9 mouse cellular contexts compared by ENCODE assay signal in the genomic region with DNA sequence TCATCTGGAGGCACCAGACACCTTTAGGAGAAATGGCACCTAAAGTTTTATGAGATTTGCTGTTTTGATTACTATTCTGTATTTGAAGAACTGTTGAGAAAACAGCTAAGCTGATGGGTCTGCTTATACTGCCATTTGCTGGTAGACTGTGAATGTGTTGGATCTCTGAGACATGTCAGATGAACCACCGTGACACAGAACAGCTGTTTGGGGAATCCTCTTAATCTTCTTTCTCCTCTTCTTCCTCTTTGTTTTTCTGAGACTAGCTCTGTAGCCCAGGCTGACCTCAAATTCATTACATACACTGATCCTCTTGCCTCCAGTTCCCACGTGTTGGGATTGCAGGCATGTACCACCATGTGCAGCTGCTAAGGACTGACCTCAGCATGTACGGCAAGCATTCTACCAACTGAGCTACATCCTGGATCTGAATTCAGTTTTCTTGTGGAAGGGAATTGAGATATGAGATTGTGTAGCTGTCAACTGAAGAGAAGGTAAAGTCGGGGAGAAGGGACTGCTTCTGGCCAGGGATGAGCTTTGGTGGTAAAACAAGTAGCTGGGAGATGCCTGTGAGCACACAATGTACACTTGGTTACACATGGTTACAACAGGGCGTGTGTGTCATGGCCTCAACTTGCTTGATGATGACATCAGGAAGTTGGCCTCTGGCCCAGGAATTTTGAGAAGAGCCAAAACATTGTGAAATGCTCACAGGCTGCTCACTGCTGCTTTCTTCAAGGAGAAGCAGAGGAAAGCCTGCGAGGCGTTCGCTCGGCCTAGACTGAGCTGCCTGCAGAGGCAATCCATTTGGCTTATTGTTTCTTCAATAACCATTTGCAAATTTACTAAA. TPM values are rescaled to one million over a fixed set of nuclear protein-coding genes. Genes with fewer than 3 reads are reported as not detected.
DNase-seq lines count a peak whose midpoint lies in the region; ATAC-seq and TF ChIP-seq lines count a peak whose summit lies in the region.
"Had no signal": no experiment of that assay in that cellular context is flagged by ENCODE, and none has a peak within 500 bp of the region (broad histone marks: within the 10 kb centered on the region; RNA-seq: fewer than 3 reads in every experiment).

No protein-coding gene starts in this region.

- H3K4me2 ChIP-seq in liver, embryonic 11.5 days: no peak overlapping the region
- peak overlapping the region; percentile 66 for H3K4me2 ChIP-seq in myocyte (ENCODE audit: low read depth)
- H3K4me2 ChIP-seq in hindbrain, embryonic 13.5 days: no peak overlapping the region

- H3K27ac ChIP-seq in liver, embryonic 11.5 days (ENCODE audit: low read depth, low read length): no peak overlapping the region
- H3K27ac ChIP-seq in hindbrain, embryonic 13.5 days: no peak overlapping the region

- no peaks in the 10 kb centered on the region for H3K9me3 ChIP-seq in liver, embryonic 11.5 days (ENCODE audit: control insufficient read depth, low read length)
- H3K9me3 ChIP-seq in hindbrain, embryonic 13.5 days: no peaks in the 10 kb centered on the region

- TF ChIP-seq POLR2A in myocyte (IDR thresholded peaks at IDR 0.05; ENCODE audit: insufficient read length, low read depth): peak; percentile 29

- peak; percentile 27 for DNase-seq in liver
- no peak for DNase-seq in liver, embryonic 11.5 days (ENCODE audit: low spot score)
- DNase-seq in cerebellum, adult 18-20 months: peak; percentile 38 to 42
- DNase-seq in heart, adult 8-10 months (ENCODE audit: low spot score): peak; percentile 96
- DNase-seq in kidney, postnatal 14 days: peak; percentile 92
- DNase-seq in thymus, postnatal 25 days: no peak

- H3K79me2 ChIP-seq in myocyte (ENCODE audit: control insufficient read depth, insufficient read depth): no peaks in the 10 kb centered on the region

- H3K9ac ChIP-seq in liver, embryonic 11.5 days (ENCODE audit: low read depth, low read length): no peak overlapping the region
- no peak overlapping the region for H3K9ac ChIP-seq in hindbrain, embryonic 13.5 days

- 71% methylated on average over 9 of the region's 9 CpGs for WGBS in liver, embryonic 11.5 days
- 72% methylated on average over 9 of the region's 9 CpGs for WGBS in hindbrain, embryonic 13.5 days

- no peaks in the 10 kb centered on the region for H3K4me1 ChIP-seq in liver, embryonic 11.5 days (replicated peaks; ENCODE audit: control insufficient read depth, insufficient read depth, low read length)
- H3K4me1 ChIP-seq in hindbrain, embryonic 13.5 days (replicated peaks): no peaks in the 10 kb centered on the region

- no peaks in the 10 kb centered on the region for H3K27me3 ChIP-seq in liver, embryonic 11.5 days (replicated peaks; ENCODE audit: control insufficient read depth, insufficient read depth, low read length)
- no peaks in the 10 kb centered on the region for H3K27me3 ChIP-seq in myocyte (ENCODE audit: control insufficient read depth, insufficient read depth, insufficient read length)
- H3K27me3 ChIP-seq in hindbrain, embryonic 13.5 days: no peaks in the 10 kb centered on the region

- no peak for ATAC-seq in liver, embryonic 11.5 days (replicated peaks; ENCODE audit: low FRiP score)
- ATAC-seq in hindbrain, embryonic 13.5 days (ENCODE audit: low FRiP score): no peak

- H3K4me3 ChIP-seq in liver, embryonic 11.5 days (ENCODE audit: low read depth, low read length): no peak overlapping the region
- H3K4me3 ChIP-seq in myocyte: no peak overlapping the region
- H3K4me3 ChIP-seq in hindbrain, embryonic 13.5 days: no peak overlapping the region

- no peaks in the 10 kb centered on the region for H3K36me3 ChIP-seq in liver, embryonic 11.5 days (ENCODE audit: control insufficient read depth, insufficient read depth, low read length)
- no peaks in the 10 kb centered on the region for H3K36me3 ChIP-seq in myocyte (ENCODE audit: control insufficient read depth, insufficient read depth)
- no peaks in the 10 kb centered on the region for H3K36me3 ChIP-seq in hindbrain, embryonic 13.5 days

- H3ac ChIP-seq in myocyte (ENCODE audit: control insufficient read depth, insufficient read length): no peak overlapping the region

TF ChIP-seq in myocyte, 11 proteins besides CTCF, POLR2A, EP300 and RAD21:
- TF ChIP-seq MYOD1 (IDR thresholded peaks at IDR 0.05; ENCODE audit: control insufficient read depth in 1 of 3, insufficient read length in 2 of 3, low read depth in 2 of 3): peak; percentile 3 to 49 (median 32)
- peak; percentile 99 for TF ChIP-seq CEBPB (IDR thresholded peaks at IDR 0.05; ENCODE audit: insufficient read depth, poor library complexity, severe bottlenecking)
- TF ChIP-seq SRF (IDR thresholded peaks at IDR 0.05; ENCODE audit: control insufficient read depth, insufficient read length, low read depth): no peak
- TF ChIP-seq MAX (IDR thresholded peaks at IDR 0.05; ENCODE audit: low read depth): no peak
- peak in 2 of 3 experiments; percentile 53 to 63 for TF ChIP-seq MYOG (IDR thresholded peaks at IDR 0.05; ENCODE audit: control insufficient read depth in 1 of 3, insufficient read depth in 1 of 3, insufficient read length in 2 of 3, low read depth in 2 of 3)
- TF ChIP-seq E2F4 (IDR thresholded peaks at IDR 0.05; ENCODE audit: insufficient read depth): no peak
- no peak for TF ChIP-seq REST (IDR thresholded peaks at IDR 0.05; ENCODE audit: insufficient read depth, insufficient read length)
- TF ChIP-seq USF1 (IDR thresholded peaks at IDR 0.05; ENCODE audit: low read depth): no peak
- peak; percentile 64 for TF ChIP-seq POLR2AphosphoS2 (IDR thresholded peaks at IDR 0.05; ENCODE audit: insufficient read length, low read depth)
- no peak for TF ChIP-seq TCF12 (IDR thresholded peaks at IDR 0.05; ENCODE audit: insufficient read depth, poor library complexity, severe bottlenecking)
- no peak for TF ChIP-seq TCF3 (IDR thresholded peaks at IDR 0.05; ENCODE audit: insufficient read length, low read depth)

RNA-seq across cellular contexts. Expression of gene Tas2r143, which starts 3.9 kb away (rescaled TPM):
- not detected in 2 replicates for polyA plus RNA-seq in liver, embryonic 11.5 days (2014; fragmentation: Nextera tagmentation; extraction: Ambion mirVana)
- total RNA-seq in heart, adult 8-10 months (2022): not detected
- not detected for polyA plus RNA-seq in myocyte (2012; fragmentation: generic; extraction: Trizol)
- not detected in 2 replicates for polyA plus RNA-seq in hindbrain, embryonic 13.5 days (2015; fragmentation: Nextera tagmentation; extraction: Ambion mirVana)
- total RNA-seq: left cerebral cortex, postnatal 10 days had no signal

RNA-seq across cellular contexts. Expression of gene Tas2r135, which starts 9.0 kb away (rescaled TPM):
- polyA plus RNA-seq in liver, embryonic 11.5 days (2014; fragmentation: Nextera tagmentation; extraction: Ambion mirVana): not detected in 2 replicates
- total RNA-seq in heart, adult 8-10 months (2022): under 1 TPM in 1 of 4 experiments, not detected in 3; 0.25 TPM
- polyA plus RNA-seq in myocyte (2012; fragmentation: generic; extraction: Trizol): not detected
- not detected in 2 replicates for polyA plus RNA-seq in hindbrain, embryonic 13.5 days (2015; fragmentation: Nextera tagmentation; extraction: Ambion mirVana)
- total RNA-seq: left cerebral cortex, postnatal 10 days had no signal

RNA-seq across cellular contexts. Expression of gene Epha1, which starts 23.1 kb away (rescaled TPM):
- 1.1 and 1.4 TPM in 2 replicates for polyA plus RNA-seq in liver, embryonic 11.5 days (2014; fragmentation: Nextera tagmentation; extraction: Ambion mirVana)
- total RNA-seq in heart, adult 8-10 months (2022): under 1 TPM; 0.19 to 0.37 (median 0.27) TPM
- polyA plus RNA-seq in myocyte (2012; fragmentation: generic; extraction: Trizol): 6.3 TPM
- 0.31 and 0.68 TPM in 2 replicates for polyA plus RNA-seq in hindbrain, embryonic 13.5 days (2015; fragmentation: Nextera tagmentation; extraction: Ambion mirVana)

RNA-seq across cellular contexts. Expression of gene Tas2r126, which starts 38.1 kb away (rescaled TPM):
- not detected in 2 replicates for polyA plus RNA-seq in liver, embryonic 11.5 days (2014; fragmentation: Nextera tagmentation; extraction: Ambion mirVana)
- total RNA-seq in heart, adult 8-10 months (2022): not detected
- polyA plus RNA-seq in myocyte (2012; fragmentation: generic; extraction: Trizol): not detected
- polyA plus RNA-seq in hindbrain, embryonic 13.5 days (2015; fragmentation: Nextera tagmentation; extraction: Ambion mirVana): not detected in 2 replicates
- total RNA-seq: left cerebral cortex, postnatal 10 days had no signal

RNA-seq across cellular contexts. Expression of gene Zyx, which starts 46.8 kb away (rescaled TPM):
- 113 TPM in 2 replicates for polyA plus RNA-seq in liver, embryonic 11.5 days (2014; fragmentation: Nextera tagmentation; extraction: Ambion mirVana)
- 10 to 100 TPM; 39.3 to 47.4 (median 44.6) TPM for total RNA-seq in heart, adult 8-10 months (2022)
- 467 TPM for polyA plus RNA-seq in myocyte (2012; fragmentation: generic; extraction: Trizol)
- 47.5 and 50.1 TPM in 2 replicates for polyA plus RNA-seq in hindbrain, embryonic 13.5 days (2015; fragmentation: Nextera tagmentation; extraction: Ambion mirVana)

Comparison
In these comparisons a context has a peak if more than half of its experiments do, and no peak if none do; other contexts are left out.
1. DNase-seq: peak in liver (single experiment), cerebellum, adult 18-20 months (2 of 2), heart, adult 8-10 months (single experiment) and kidney, postnatal 14 days (single experiment); none in liver, embryonic 11.5 days (single experiment) and thymus, postnatal 25 days (single experiment).